Comparison of ENCODE assay signal across 26 mouse cellular contexts in the genomic region with DNA sequence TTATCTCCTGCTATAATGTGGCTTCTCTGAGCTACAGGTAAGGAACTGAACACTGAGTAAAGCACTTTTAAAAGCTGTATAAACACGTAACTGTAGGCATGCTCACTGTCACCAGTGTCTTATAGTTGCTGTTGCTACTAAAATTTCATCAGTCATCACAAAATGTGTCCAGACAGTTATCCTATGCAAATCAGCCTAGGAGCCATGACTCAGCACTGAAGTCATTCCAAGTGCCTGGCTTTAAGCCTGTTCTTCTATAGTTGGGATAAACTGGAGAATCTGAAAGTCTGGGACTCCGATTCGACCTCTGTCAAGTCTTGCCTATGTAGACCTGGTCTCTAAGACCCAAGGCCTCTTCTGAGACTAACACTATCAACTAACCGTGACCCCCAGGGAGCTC.
DNase-seq lines count a peak whose midpoint lies in the region.
"Had no signal": no experiment of that assay in that cellular context is flagged by ENCODE, and none has a peak within 500 bp of the region (broad histone marks: within the 10 kb centered on the region; RNA-seq: fewer than 3 reads in every experiment).

No protein-coding gene starts in this region.

- WGBS in heart, embryonic 10.5 days = 81% methylated on average over 4 of the region's 4 CpGs

- DNase-seq in frontal cortex, adult 2 months (ENCODE audit: extremely low spot score in 1 of 2, low spot score in 1 of 2) = peak; percentile 24 to 69
- no peak for DNase-seq in frontal cortex, postnatal 25 days (ENCODE audit: low spot score in 2 of 2)
- peak; percentile 45 to 48 for DNase-seq in left cerebral cortex, postnatal 14 days (ENCODE audit: low spot score in 2 of 2)
- DNase-seq in left cerebral cortex, postnatal 4 days = no peak
- peak; percentile 12 for DNase-seq in right cerebral cortex, postnatal 25 days
- no peak for DNase-seq in right cerebral cortex, postnatal 10 days (ENCODE audit: low spot score in 2 of 2)
- DNase-seq in brain, adult 2 months (ENCODE audit: low read depth, low spot score) = peak; percentile 77
- no peak for DNase-seq in heart, embryonic 10.5 days (ENCODE audit: low spot score)
- DNase-seq: adrenal gland, postnatal 10 days; adrenal gland, postnatal 36 days; cerebellum, adult 11 months; cerebellum, adult 2 months; cerebellum, adult 9-11 months; cerebellum, postnatal 25 days; forebrain, postnatal 0 days; gastrocnemius, adult 2 months; gastrocnemius, postnatal 14 days; heart, adult 18-20 months; heart, postnatal 14 days; heart, postnatal 4 days had no signal

- H3K4me3 ChIP-seq in heart, embryonic 10.5 days = no peak overlapping the region
- H3K4me3 ChIP-seq: embryonic facial prominence, embryonic 12.5 days; embryonic facial prominence, embryonic 15.5 days; gastrocnemius, adult 2 months; heart, embryonic 13.5 days had no signal

- no peaks in the 10 kb centered on the region for H3K36me3 ChIP-seq in heart, embryonic 10.5 days
- H3K36me3 ChIP-seq: embryonic facial prominence, embryonic 12.5 days; embryonic facial prominence, embryonic 15.5 days; heart, embryonic 13.5 days had no signal

- no peaks in the 10 kb centered on the region for H3K9me3 ChIP-seq in heart, embryonic 10.5 days
- H3K9me3 ChIP-seq: embryonic facial prominence, embryonic 12.5 days; embryonic facial prominence, embryonic 15.5 days; heart, embryonic 13.5 days had no signal

- no peak overlapping the region for H3K27ac ChIP-seq in heart, embryonic 10.5 days
- H3K27ac ChIP-seq: embryonic facial prominence, embryonic 12.5 days; embryonic facial prominence, embryonic 15.5 days; gastrocnemius, adult 2 months; heart, embryonic 13.5 days; hindbrain, embryonic 14.5 days; hindbrain, postnatal 0 days had no signal

- intact Hi-C loops in left cerebral cortex, postnatal 14 days (cut with DNase I) = no loop called here
- intact Hi-C loops in left cerebral cortex, postnatal 4 days (cut with DNase I) = no loop called here

- H3K4me1 ChIP-seq in heart, embryonic 10.5 days = peaks cover 5% of the 10 kb centered on the region; the same call in 1 of the 2 replicates
- H3K4me1 ChIP-seq: embryonic facial prominence, embryonic 15.5 days had no signal

- no peaks in the 10 kb centered on the region for H3K27me3 ChIP-seq in heart, embryonic 10.5 days (ENCODE audit: insufficient read depth, poor library complexity, severe bottlenecking)
- H3K27me3 ChIP-seq: embryonic facial prominence, embryonic 12.5 days; embryonic facial prominence, embryonic 15.5 days; heart, embryonic 13.5 days; Patski had no signal

Comparison
In these comparisons a context has a peak if more than half of its experiments do, and no peak if none do; other contexts are left out.
1. DNase-seq: peak in frontal cortex, adult 2 months (2 of 2), left cerebral cortex, postnatal 14 days (2 of 2), right cerebral cortex, postnatal 25 days (single experiment) and brain, adult 2 months (single experiment); none in frontal cortex, postnatal 25 days (0 of 2), left cerebral cortex, postnatal 4 days (single experiment), right cerebral cortex, postnatal 10 days (0 of 2) and heart, embryonic 10.5 days (single experiment).